ENCODE assay signal across 8 mouse cellular contexts in the genomic region with DNA sequence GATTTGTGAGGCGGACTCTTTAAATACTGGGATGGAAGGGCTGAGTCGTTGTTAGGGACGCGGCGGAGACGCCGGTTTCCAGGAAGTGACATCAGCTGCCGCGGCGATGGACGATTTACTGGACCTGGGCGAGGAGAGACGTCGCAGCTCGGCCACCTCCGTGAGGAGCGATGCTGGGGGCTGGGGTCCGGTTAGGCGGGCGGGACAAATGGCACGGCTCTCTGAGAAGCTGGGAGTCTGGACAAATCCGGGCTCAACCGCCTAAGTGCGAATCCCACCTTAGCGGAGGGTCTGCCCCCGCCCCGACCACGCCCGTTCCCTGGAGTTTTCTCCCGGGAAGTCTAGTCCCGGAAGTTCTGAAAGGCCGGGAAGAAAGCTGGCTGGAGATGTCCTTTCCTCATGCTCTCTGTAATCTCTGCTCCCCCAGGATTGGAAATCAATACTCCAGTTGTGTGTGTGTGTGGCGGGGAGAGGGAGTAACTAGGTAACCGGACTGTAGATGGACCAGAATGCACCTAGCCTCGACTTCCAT. TPM values are rescaled to one million over a fixed set of nuclear protein-coding genes. Genes with fewer than 3 reads are reported as not detected.
A peak's percentile ranks its signal among the peaks of the same experiment; 100 is the strongest.
DNase-seq lines count a peak whose midpoint lies in the region; ATAC-seq and TF ChIP-seq lines count a peak whose summit lies in the region.

TSS of gene Ift43 (plus strand) at position 61 of the 532 bp plus-strand sequence.

- H3K27me3 ChIP-seq in forebrain, embryonic 11.5 days (ENCODE audit: control insufficient read depth, insufficient read depth, low read length) = peaks cover under 1% of the 10 kb centered on the region
- no peaks in the 10 kb centered on the region for H3K27me3 ChIP-seq in heart, embryonic 15.5 days
- peaks cover 37% of the 10 kb centered on the region for H3K27me3 ChIP-seq in liver, embryonic 16.5 days (ENCODE audit: control insufficient read depth, insufficient read depth, low read depth, low read length)
- peaks cover 5% of the 10 kb centered on the region for H3K27me3 ChIP-seq in neural tube, embryonic 15.5 days (replicated peaks)

- WGBS in forebrain, embryonic 11.5 days = under 1% methylated on average over 35 of the region's 35 CpGs
- under 1% methylated on average over 35 of the region's 35 CpGs for WGBS in heart, embryonic 15.5 days
- 1% methylated on average over 35 of the region's 35 CpGs for WGBS in liver, embryonic 16.5 days (ENCODE audit: insufficient replicate concordance)
- WGBS in neural tube, embryonic 15.5 days = under 1% methylated on average over 35 of the region's 35 CpGs

- peak within 1 kb of the TSS; percentile 46 for H3K9ac ChIP-seq in forebrain, embryonic 11.5 days (ENCODE audit: low read length)
- H3K9ac ChIP-seq in heart, embryonic 15.5 days = peak within 1 kb of the TSS; percentile 64
- H3K9ac ChIP-seq in liver, embryonic 16.5 days (ENCODE audit: low read depth, low read length) = peak within 1 kb of the TSS; percentile 18; the same call in 1 of the 2 replicates
- H3K9ac ChIP-seq in neural tube, embryonic 15.5 days (replicated peaks) = peak within 1 kb of the TSS; percentile 69

- H3K4me2 ChIP-seq in forebrain, embryonic 11.5 days (ENCODE audit: low read depth, low read length, severe bottlenecking) = peak within 1 kb of the TSS; percentile 73
- peak within 1 kb of the TSS; percentile 79 for H3K4me2 ChIP-seq in heart, embryonic 15.5 days
- H3K4me2 ChIP-seq in liver, embryonic 16.5 days (ENCODE audit: low read depth, low read length) = peak within 1 kb of the TSS; percentile 57
- peak within 1 kb of the TSS; percentile 76 for H3K4me2 ChIP-seq in neural tube, embryonic 15.5 days

- TF ChIP-seq POLR2A in brain, embryonic 14.5 days (IDR thresholded peaks at IDR 0.05; ENCODE audit: borderline replicate concordance, extremely low read depth, insufficient read depth, insufficient read length, poor library complexity, severe bottlenecking) = peak; percentile 24; the same call in 1 of the 2 replicates

- DNase-seq in brain, embryonic 14.5 days (ENCODE audit: low read depth) = peak; percentile 94
- DNase-seq in forebrain, embryonic 11.5 days (ENCODE audit: low spot score) = peak; percentile 91
- peak; percentile 91 for DNase-seq in kidney, postnatal 14 days
- DNase-seq in thymus, postnatal 4 days = peak; percentile 49

- no peaks in the 10 kb centered on the region for H3K36me3 ChIP-seq in forebrain, embryonic 11.5 days (ENCODE audit: control insufficient read depth, insufficient read depth, low read length)
- H3K36me3 ChIP-seq in heart, embryonic 15.5 days = no peaks in the 10 kb centered on the region
- H3K36me3 ChIP-seq in liver, embryonic 16.5 days (ENCODE audit: control insufficient read depth, insufficient read depth) = no peaks in the 10 kb centered on the region
- H3K36me3 ChIP-seq in neural tube, embryonic 15.5 days = no peaks in the 10 kb centered on the region

- peak within 1 kb of the TSS; percentile 62 for H3K4me3 ChIP-seq in forebrain, embryonic 11.5 days (ENCODE audit: low read depth, low read length)
- peak within 1 kb of the TSS; percentile 75 for H3K4me3 ChIP-seq in heart, embryonic 15.5 days
- peak within 1 kb of the TSS; percentile 59 for H3K4me3 ChIP-seq in liver, embryonic 16.5 days (ENCODE audit: low read depth, low read length)
- H3K4me3 ChIP-seq in neural tube, embryonic 15.5 days (replicated peaks) = peak within 1 kb of the TSS; percentile 76

- H3K27ac ChIP-seq in forebrain, embryonic 11.5 days (ENCODE audit: low read depth, low read length) = no peak within 1 kb of the TSS
- peak within 1 kb of the TSS; percentile 64 for H3K27ac ChIP-seq in heart, embryonic 15.5 days
- H3K27ac ChIP-seq in liver, embryonic 16.5 days (ENCODE audit: low read length) = no peak within 1 kb of the TSS
- H3K27ac ChIP-seq in neural tube, embryonic 15.5 days (replicated peaks) = peak within 1 kb of the TSS; percentile 66; the same call in 1 of the 2 replicates

- H3K9me3 ChIP-seq in forebrain, embryonic 11.5 days (ENCODE audit: control insufficient read depth, low read length) = no peaks in the 10 kb centered on the region
- no peaks in the 10 kb centered on the region for H3K9me3 ChIP-seq in heart, embryonic 15.5 days (replicated peaks)
- no peaks in the 10 kb centered on the region for H3K9me3 ChIP-seq in liver, embryonic 16.5 days (replicated peaks; ENCODE audit: control insufficient read depth, low read length)
- H3K9me3 ChIP-seq in neural tube, embryonic 15.5 days (replicated peaks) = no peaks in the 10 kb centered on the region

- ATAC-seq in CD4-positive, CD25-positive, alpha-beta regulatory T cell, adult 4 months = peak; percentile 38
- peak; percentile 69 for ATAC-seq in forebrain, embryonic 11.5 days (replicated peaks; ENCODE audit: low FRiP score)
- no peak for ATAC-seq in heart, embryonic 15.5 days (replicated peaks; ENCODE audit: insufficient number of reproducible peaks, insufficient read depth, low FRiP score, low read depth)
- peak; percentile 55; the same call in 1 of the 2 replicates for ATAC-seq in liver, embryonic 16.5 days (ENCODE audit: low read depth)
- ATAC-seq in neural tube, embryonic 15.5 days (ENCODE audit: low FRiP score) = peak; percentile 79

- H3K4me1 ChIP-seq in forebrain, embryonic 11.5 days (replicated peaks; ENCODE audit: control insufficient read depth, insufficient read depth, low read length) = peaks cover 9% of the 10 kb centered on the region; the same call in 1 of the 2 replicates
- peaks cover 45% of the 10 kb centered on the region for H3K4me1 ChIP-seq in heart, embryonic 15.5 days (replicated peaks)
- no peaks in the 10 kb centered on the region; the same call in 1 of the 2 replicates for H3K4me1 ChIP-seq in liver, embryonic 16.5 days (ENCODE audit: control insufficient read depth, low read depth, low read length)
- H3K4me1 ChIP-seq in neural tube, embryonic 15.5 days = peaks cover 26% of the 10 kb centered on the region

- TF ChIP-seq CTCF in brain, embryonic 14.5 days (IDR thresholded peaks at IDR 0.05; ENCODE audit: borderline replicate concordance, extremely low read depth, insufficient read depth, insufficient read length) = no peak

RNA-seq across cellular contexts. Expression of gene Ift43, which starts in this region (rescaled TPM):
- 1 to 10 TPM; 4.0 to 4.7 TPM for polyA plus RNA-seq in CD4-positive, CD25-positive, alpha-beta regulatory T cell, adult 4 months (2017; shearing (Covaris generic))
- polyA plus RNA-seq in brain, embryonic 14.5 days (2012; rRNA removed) = 37.5 and 46.5 TPM in 2 replicates
- polyA plus RNA-seq in forebrain, embryonic 11.5 days (2014; fragmentation: Nextera tagmentation; extraction: Ambion mirVana) = 80.9 and 89.3 TPM in 2 replicates
- polyA plus RNA-seq in heart, embryonic 15.5 days (2015; fragmentation: Nextera tagmentation; extraction: Ambion mirVana) = 106 and 130 TPM in 2 replicates
- polyA plus RNA-seq in liver, embryonic 16.5 days (2015; fragmentation: Nextera tagmentation; extraction: Ambion mirVana) = 6.0 and 6.6 TPM in 2 replicates
- 35.2 and 40.1 TPM in 2 replicates for polyA plus RNA-seq in neural tube, embryonic 15.5 days (2015; fragmentation: Nextera tagmentation; extraction: Ambion mirVana)

Comparison
In these comparisons a context has a peak if more than half of its experiments do, and no peak if none do; other contexts are left out.
1. H3K27ac ChIP-seq: peak in heart, embryonic 15.5 days (single experiment) and neural tube, embryonic 15.5 days (single experiment); none in forebrain, embryonic 11.5 days (single experiment) and liver, embryonic 16.5 days (single experiment).
2. H3K9ac ChIP-seq: peak in every context shown above with its lines; median percentile 69 in neural tube, embryonic 15.5 days; 64 in heart, embryonic 15.5 days; 46 in forebrain, embryonic 11.5 days; 18 in liver, embryonic 16.5 days.
3. Peak in every context shown above with its lines, with median percentiles within 50 percentile points of each other: DNase-seq, H3K4me2 ChIP-seq and H3K4me3 ChIP-seq.